Mouse (Mus musculus) MEL (cell line): Measurements from ENCODE around the gene Pigk. TPM values are rescaled to one million over a fixed set of nuclear protein-coding genes. Genes with fewer than 3 reads are reported as not detected.

Experiments used
- DNase-seq: peaks from one replicate; pipeline ENCODE4 v3.0.0; 2011; ENCODE audit warnings: low read depth, low spot score
- H3K27ac ChIP-seq: 2 replicates; pipeline ENCODE4 v1.5.1; 2012; ENCODE audit warnings: low read depth, mild to moderate bottlenecking, control low read depth, low read length, moderate library complexity; ENCODE audit not compliant: control insufficient read depth
- H3K27me3 ChIP-seq, 2 experiments: fragments of 150-350 bp in 1 of 2; sonication (generic) in 1 of 2; 2 replicates each; pipeline ENCODE4 v1.6.1; 2012; ENCODE audit warnings: low read length in 2 of 2, mild to moderate bottlenecking in 2 of 2, improper control_type of control experiment in 1 of 2, moderate library complexity in 1 of 2; ENCODE audit not compliant: insufficient read depth in 2 of 2, control insufficient read depth in 1 of 2
- H3K36me3 ChIP-seq, 2 experiments: 2 replicates each; pipeline ENCODE4 v1.6.1; 2012 to 2014; ENCODE audit warnings: low read length in 2 of 2, improper control_type of control experiment in 1 of 2, inconsistent platforms in 1 of 2, mild to moderate bottlenecking in 1 of 2; ENCODE audit not compliant: insufficient read depth in 2 of 2, control insufficient read depth in 1 of 2
- H3K4me1 ChIP-seq, 2 experiments: fragments of 150-350 bp in 1 of 2; sonication (generic) in 1 of 2; 2 replicates each; pipeline ENCODE4 v1.6.1; 2012; ENCODE audit warnings: low read length in 2 of 2, improper control_type of control experiment in 1 of 2, mild to moderate bottlenecking in 1 of 2; ENCODE audit not compliant: insufficient read depth in 2 of 2, control insufficient read depth in 1 of 2
- H3K4me3 ChIP-seq, 2 experiments: fragments of 150-350 bp in 1 of 2; sonication (generic) in 1 of 2; 2 replicates each; pipeline ENCODE4 v1.5.1; 2012; ENCODE audit warnings: low read depth in 2 of 2, low read length in 2 of 2, mild to moderate bottlenecking in 2 of 2, moderate library complexity in 2 of 2, control low read depth in 1 of 2, improper control_type of control experiment in 1 of 2; ENCODE audit not compliant: control insufficient read depth in 1 of 2, insufficient read depth in 1 of 2
- H3K79me2 ChIP-seq: 2 replicates; pipeline ENCODE4 v1.6.1; 2012; ENCODE audit warnings: mild to moderate bottlenecking, low read length, moderate library complexity; ENCODE audit not compliant: control insufficient read depth, poor library complexity, insufficient read depth
- H3K9ac ChIP-seq: 2 replicates; pipeline ENCODE4 v1.6.1; 2012; ENCODE audit warnings: low read depth, mild to moderate bottlenecking, control low read depth, low read length, moderate library complexity; ENCODE audit not compliant: control insufficient read depth, poor library complexity, severe bottlenecking
- H3K9me3 ChIP-seq: fragments of 150-350 bp; sonication (generic); replicated peaks from 2 replicates; pipeline ENCODE4 v1.6.1; 2012; ENCODE audit warnings: mild to moderate bottlenecking, low read length, improper control_type of control experiment, moderate library complexity; ENCODE audit not compliant: insufficient read depth
- CHD1 ChIP-seq: IDR thresholded peaks from 2 replicates; pipeline ENCODE4 v1.6.1; 2012; ENCODE audit warnings: low read depth, mild to moderate bottlenecking, inconsistent platforms, low read length, improper control_type of control experiment
- CTCF ChIP-seq, 3 experiments: IDR thresholded peaks in 2 of 3; conservative IDR thresholded peaks in 1 of 3; 2 replicates each; pipeline ENCODE4 v1.5.1; 2011 to 2012; ENCODE audit warnings: low read length in 3 of 3, low read depth in 2 of 3, mild to moderate bottlenecking in 2 of 3, improper control_type of control experiment in 1 of 3, inconsistent platforms in 1 of 3, mixed read lengths in 1 of 3, moderate library complexity in 1 of 3; ENCODE audit not compliant: control insufficient read depth in 1 of 3, insufficient read depth in 1 of 3, poor library complexity in 1 of 3, severe bottlenecking in 1 of 3
- ELF1 ChIP-seq: IDR thresholded peaks from 2 replicates; pipeline ENCODE4 v1.6.1; 2014; ENCODE audit warnings: low read depth, mild to moderate bottlenecking, inconsistent platforms, low read length, improper control_type of control experiment, moderate library complexity
- EP300 ChIP-seq, 2 experiments: IDR thresholded peaks; 2 replicates each; pipeline ENCODE4 v1.6.1; 2011; ENCODE audit warnings: improper control_type of control experiment in 2 of 2, low read length in 2 of 2, low read depth in 1 of 2, mild to moderate bottlenecking in 1 of 2
- ETS1 ChIP-seq: IDR thresholded peaks from 2 replicates; pipeline ENCODE4 v1.6.1; 2012; ENCODE audit warnings: low read depth, mild to moderate bottlenecking, inconsistent platforms, low read length, improper control_type of control experiment, moderate library complexity
- JUND ChIP-seq: IDR thresholded peaks from 2 replicates; pipeline ENCODE4 v1.6.1; 2011; ENCODE audit warnings: low read depth, mild to moderate bottlenecking, improper control_type of control experiment, low read length
- KAT2A ChIP-seq: conservative IDR thresholded peaks from 2 replicates; pipeline ENCODE4 v1.6.1; 2012; ENCODE audit warnings: low read depth, low read length, improper control_type of control experiment, inconsistent platforms
- MYB ChIP-seq: IDR thresholded peaks from 2 replicates; pipeline ENCODE4 v1.6.1; 2011; ENCODE audit warnings: mild to moderate bottlenecking, low read depth, low read length, improper control_type of control experiment
- MYC ChIP-seq: IDR thresholded peaks from 2 replicates; pipeline ENCODE4 v1.6.1; 2011; ENCODE audit warnings: low read depth, mild to moderate bottlenecking, low read length, improper control_type of control experiment, moderate library complexity
- NELFE ChIP-seq: IDR thresholded peaks from 2 replicates; pipeline ENCODE4 v1.6.1; 2011; ENCODE audit warnings: low read depth, low read length, improper control_type of control experiment
- NRF1 ChIP-seq: IDR thresholded peaks from 2 replicates; pipeline ENCODE4 v1.6.1; 2014; ENCODE audit warnings: low read depth, mild to moderate bottlenecking, inconsistent platforms, low read length, improper control_type of control experiment, moderate library complexity; ENCODE audit not compliant: poor library complexity, insufficient read depth, severe bottlenecking
- POLR2A ChIP-seq, 2 experiments: IDR thresholded peaks; 2 replicates each; pipeline ENCODE4 v1.6.1; 2011 to 2012; ENCODE audit warnings: low read length in 2 of 2, mild to moderate bottlenecking in 2 of 2, control low read depth in 1 of 2, improper control_type of control experiment in 1 of 2, low read depth in 1 of 2, moderate library complexity in 1 of 2; ENCODE audit not compliant: control insufficient read depth in 1 of 2, insufficient read depth in 1 of 2, poor library complexity in 1 of 2
- POLR2AphosphoS2 ChIP-seq: IDR thresholded peaks from 2 replicates; pipeline ENCODE4 v1.6.1; 2011; ENCODE audit warnings: low read length, improper control_type of control experiment
- POLR2AphosphoS5 ChIP-seq: IDR thresholded peaks from 2 replicates; pipeline ENCODE4 v1.6.1; 2012; ENCODE audit warnings: low read depth, borderline replicate concordance, mild to moderate bottlenecking, inconsistent platforms, low read length, moderate library complexity, mixed read lengths
- RAD21 ChIP-seq: IDR thresholded peaks from 2 replicates; pipeline ENCODE4 v1.6.1; 2011; ENCODE audit warnings: mild to moderate bottlenecking, low read depth, low read length, improper control_type of control experiment
- RCOR1 ChIP-seq: IDR thresholded peaks from 2 replicates; pipeline ENCODE4 v1.6.1; 2012; ENCODE audit warnings: low read depth, mild to moderate bottlenecking, inconsistent platforms, low read length, improper control_type of control experiment
- SIN3A ChIP-seq: IDR thresholded peaks from 2 replicates; pipeline ENCODE4 v1.6.1; 2012; ENCODE audit warnings: low read length, improper control_type of control experiment, inconsistent platforms
- TAL1 ChIP-seq: IDR thresholded peaks from 2 replicates; pipeline ENCODE4 v1.6.1; 2012; ENCODE audit warnings: mild to moderate bottlenecking, inconsistent platforms, low read length, moderate library complexity, mixed read lengths
- ZC3H11A ChIP-seq: IDR thresholded peaks from 2 replicates; pipeline ENCODE4 v1.6.1; 2012; ENCODE audit warnings: low read depth, mild to moderate bottlenecking, inconsistent platforms, low read length, improper control_type of control experiment
- polyA plus RNA-seq, 2 experiments: library from polyadenylated mRNA; stranded (reverse) in 1 of 2; unstranded in 1 of 2; fragments of >175 nt in 1 of 2; fragments of >200 nt in 1 of 2; gene quantifications; 2 replicates each; pipeline versions ENCODE4 v1.2.1 to v1.2.4; 2012; ENCODE audit warnings: low replicate concordance in 2 of 2, low read depth in 1 of 2; ENCODE audit not compliant: insufficient read length in 2 of 2, insufficient read depth in 1 of 2, missing spikeins in 1 of 2
- total RNA-seq: library from RNA; depleted of rRNA; stranded (reverse); fragments of 300-350 nt; gene quantifications from 2 replicates; pipeline ENCODE4 v1.2.3, GENCODE M21; 2012

The Pigk gene
- total and polyA plus RNA-seq, 3 experiments: 14.6 to 17.8 TPM; not detected in 1

- Histone ChIP-seq H3K9ac (no peak overlapping the region), H3K27me3 (peaks cover 0 to 2% of the 10 kb centered on the region in 2 experiments; a peak in 1 of 4 replicates), H3K36me3 (peaks cover 0 to 5% of the 10 kb centered on the region in 2 experiments; a peak in 2 of 4 replicates), H3K27ac (no peak overlapping the region), H3K79me2 (no peaks in the 10 kb centered on the region), H3K4me3 (no peak overlapping the region), H3K9me3 (no peaks in the 10 kb centered on the region), H3K4me1 (peaks cover 0 to 3% of the 10 kb centered on the region in 2 experiments; a peak in 1 of 4 replicates)
- no peak for DNase-seq
- TF ChIP-seq TAL1: no peak
- no peak for TF ChIP-seq POLR2AphosphoS2
- TF ChIP-seq KAT2A: no peak
- TF ChIP-seq MYB: no peak
- no peak for TF ChIP-seq ELF1
- no peak for TF ChIP-seq CTCF (IDR thresholded peaks at IDR 0.05 in 2 of 3, conservative IDR thresholded peaks at IDR 0.05 in 1 of 3; ENCODE audit: control insufficient read depth in 1 of 3, insufficient read depth in 1 of 3, low read depth in 2 of 3, low read length in 3 of 3, poor library complexity in 1 of 3, severe bottlenecking in 1 of 3)
- TF ChIP-seq ZC3H11A: no peak
- TF ChIP-seq POLR2AphosphoS5: no peak
- no peak for TF ChIP-seq POLR2A (IDR thresholded peaks at IDR 0.05; ENCODE audit: control insufficient read depth in 1 of 2, insufficient read depth in 1 of 2, low read depth in 1 of 2, low read length in 2 of 2, poor library complexity in 1 of 2)
- no peak for TF ChIP-seq NELFE
- TF ChIP-seq RCOR1: no peak
- TF ChIP-seq RAD21: no peak
- no peak for TF ChIP-seq JUND
- no peak for TF ChIP-seq NRF1
These were observed 185.0 kb downstream of the Pigk start for GRCm38 (mm10) chr3:152898906-152899305.

- Histone ChIP-seq H3K9ac (no peak overlapping the region), H3K79me2 (no peaks in the 10 kb centered on the region), H3K4me3 (no peak overlapping the region), H3K9me3 (no peaks in the 10 kb centered on the region), H3K36me3 (no peaks in the 10 kb centered on the region), H3K4me1 (no peaks in the 10 kb centered on the region), H3K27me3 (peaks cover 0 to 11% of the 10 kb centered on the region in 2 experiments; a peak in 3 of 4 replicates), H3K27ac (no peak overlapping the region)
- TF ChIP-seq ETS1 (no peak), TAL1 (no peak), CHD1 (no peak), RAD21 (no peak), MYC (no peak), ZC3H11A (no peak), SIN3A (no peak), EP300 (IDR thresholded peaks at IDR 0.05; ENCODE audit: low read depth in 1 of 2, low read length in 2 of 2) (no peak)
- DNase-seq: no peak
These were observed 191.1 kb downstream of the Pigk start for GRCm38 (mm10) chr3:152905026-152905425.
